Mouse (Mus musculus) thymus, adult 2 months (tissue): ENCODE results near the gene Nrg4. TPM values are rescaled to one million over a fixed set of nuclear protein-coding genes. Genes with fewer than 3 reads are reported as not detected.
"Not testable (repeated sequence)": the region's sequence is repeated elsewhere in the genome, so short reads cannot be mapped to it uniquely, and the experiment has no call there.

Experiments
- DNase-seq: peaks from one replicate; pipeline ENCODE4 v3.0.0; 2021
- H3K27ac ChIP-seq: fragments of 200-500 bp; 2 replicates; pipeline ENCODE4 v1.5.1; 2012; ENCODE audit warnings: low read length, control low read depth; ENCODE audit not compliant: control insufficient read depth, insufficient read depth
- H3K27me3 ChIP-seq: fragments of 200-500 bp; 2 replicates; pipeline ENCODE4 v1.6.1; 2012; ENCODE audit warnings: mild to moderate bottlenecking, low read length, moderate library complexity, mixed read lengths; ENCODE audit not compliant: control insufficient read depth, insufficient read depth
- H3K36me3 ChIP-seq: fragments of 200-500 bp; 2 replicates; pipeline ENCODE4 v1.6.1; 2012; ENCODE audit warnings: mild to moderate bottlenecking, low read length, moderate library complexity; ENCODE audit not compliant: control insufficient read depth, insufficient read depth
- H3K4me1 ChIP-seq: fragments of 200-500 bp; replicated peaks from 2 replicates; pipeline ENCODE4 v1.6.1; 2012; ENCODE audit warnings: low read length; ENCODE audit not compliant: control insufficient read depth, insufficient read depth
- H3K4me3 ChIP-seq: fragments of 200-500 bp; 2 replicates; pipeline ENCODE4 v1.5.1; 2012; ENCODE audit warnings: mild to moderate bottlenecking, low read length, control low read depth, moderate library complexity; ENCODE audit not compliant: control insufficient read depth, insufficient read depth
- CTCF ChIP-seq: fragments of 200-500 bp; IDR thresholded peaks from 2 replicates; pipeline ENCODE4 v1.5.1; 2012; ENCODE audit warnings: mild to moderate bottlenecking, control low read depth, low read length, moderate library complexity, borderline replicate concordance; ENCODE audit not compliant: control insufficient read depth, poor library complexity, insufficient read depth; ENCODE audit errors: extremely low read depth
- POLR2A ChIP-seq: fragments of 200-500 bp; IDR thresholded peaks from 2 replicates; pipeline ENCODE4 v1.6.1; 2012; ENCODE audit warnings: mild to moderate bottlenecking, low read length, control low read depth, moderate library complexity; ENCODE audit not compliant: control insufficient read depth, poor library complexity, insufficient read depth; ENCODE audit errors: extremely low read depth
- WGBS: fragments of 180-500 bp; shearing (Covaris S2); methylation state at CpG from one replicate; pipeline ENCODE4 v1.1.7; 2018; 5-methylcytosine and 5-hydroxymethylcytosine counted together
- polyA plus RNA-seq: library from polyadenylated mRNA; depleted of rRNA; stranded (reverse); fragments of >200 nt; gene quantifications from 2 replicates; pipeline ENCODE4 v1.2.3, GENCODE M21; 2012

Gene Nrg4
- polyA plus RNA-seq, 1 experiment: 6.3 TPM

DNA sequence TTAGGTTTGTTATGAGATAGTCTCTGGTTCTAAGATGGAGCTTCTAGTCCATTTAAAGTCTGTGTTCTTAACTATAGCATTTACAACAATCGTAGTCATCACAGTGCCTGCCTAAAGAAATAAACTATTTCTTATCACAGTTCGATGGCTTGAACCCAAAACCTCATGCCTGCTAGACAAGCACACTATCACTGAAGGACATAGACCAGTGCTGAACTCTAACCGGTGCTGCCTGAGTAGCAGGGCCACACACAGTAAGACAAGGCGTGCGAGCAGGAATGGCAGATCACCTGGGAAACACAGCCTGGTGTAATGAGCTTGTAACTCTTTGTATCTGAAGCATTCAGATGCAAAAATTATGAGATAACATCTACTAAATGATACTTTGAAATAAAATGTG lies 85.8 kb downstream of the Nrg4 start:
- H3K4me1 ChIP-seq: no peaks in the 10 kb centered on the region; the same call in 1 of the 2 replicates
- H3K36me3 ChIP-seq: no peaks in the 10 kb centered on the region
- TF ChIP-seq POLR2A (no peak), CTCF (no peak)
- no peaks in the 10 kb centered on the region for H3K27me3 ChIP-seq
- WGBS: 98% methylated on average over 5 of the region's 5 CpGs
- no peak for DNase-seq
- no peak overlapping the region for H3K4me3 ChIP-seq
- H3K27ac ChIP-seq: no peak overlapping the region

DNA sequence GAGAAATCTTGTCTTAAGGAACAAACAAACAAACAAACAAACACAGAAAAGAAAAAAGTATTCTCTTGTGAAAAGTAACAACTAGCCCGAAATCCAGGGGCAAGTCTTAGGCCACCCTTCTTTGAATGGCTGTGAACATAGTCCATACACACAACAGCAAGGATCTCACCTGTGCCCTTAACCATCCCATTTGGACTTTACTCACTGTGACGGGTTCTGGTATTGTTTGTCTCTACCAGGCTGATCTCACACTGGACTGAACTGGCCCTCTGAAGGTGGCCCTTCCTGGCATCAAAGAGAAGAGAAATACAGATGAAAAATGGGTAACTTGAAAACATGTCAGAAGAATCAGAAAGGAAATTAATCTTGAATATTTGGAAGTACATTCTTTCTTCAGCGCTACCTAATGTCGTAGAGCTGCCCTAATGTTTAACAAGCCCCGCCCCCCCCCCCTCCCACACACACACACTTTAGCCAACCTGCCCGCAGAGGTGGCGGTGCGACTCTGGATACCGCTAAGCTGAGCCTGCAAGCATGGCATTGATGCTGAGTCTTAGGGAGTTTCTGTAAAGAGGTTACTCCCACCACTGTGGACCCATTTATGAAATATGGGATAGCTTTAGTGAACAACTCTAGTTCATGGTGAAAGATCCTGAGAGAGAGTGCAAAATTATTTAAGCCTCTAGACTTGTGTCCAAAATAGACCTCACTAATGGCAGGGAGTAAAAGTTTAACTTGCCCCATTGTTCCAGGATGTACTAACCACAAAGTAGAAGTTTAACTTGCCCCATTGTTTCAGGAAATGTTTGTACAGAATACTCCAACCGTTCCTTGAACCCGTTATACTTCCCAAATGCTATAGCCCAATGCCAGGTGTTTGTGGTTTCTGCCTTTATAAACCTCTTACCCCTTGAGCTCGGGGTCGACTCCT lies 90.1 kb downstream of the Nrg4 start:
- Histone ChIP-seq H3K4me3 (no peak overlapping the region), H3K27ac (no peak overlapping the region), H3K27me3 (no peaks in the 10 kb centered on the region), H3K36me3 (no peaks in the 10 kb centered on the region), H3K4me1 (no peaks in the 10 kb centered on the region; the same call in 1 of the 2 replicates)
- WGBS: 62% methylated on average over 13 of the region's 13 CpGs
- TF ChIP-seq CTCF (no peak), POLR2A (no peak)
- no peak for DNase-seq

DNA sequence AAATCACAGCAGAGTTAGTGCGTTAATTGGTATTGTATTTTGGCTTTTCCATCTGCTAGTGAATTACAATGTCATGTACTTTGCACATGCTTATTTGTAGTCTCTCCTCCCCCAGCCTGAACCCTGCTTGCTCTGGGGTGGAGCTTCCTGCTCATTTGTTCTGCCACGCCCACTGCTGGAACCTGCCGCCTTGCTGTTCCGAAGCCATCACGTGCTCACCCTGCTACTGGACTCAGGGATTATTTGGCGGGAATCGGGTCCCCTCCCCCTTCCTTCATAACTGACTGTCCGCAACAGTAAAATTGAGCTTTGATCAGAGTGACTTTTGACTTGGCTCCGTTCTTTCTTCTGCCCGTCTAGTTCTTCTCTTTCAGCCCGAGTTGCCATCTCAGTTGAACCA lies 93.6 kb downstream of the Nrg4 start:
- H3K27ac ChIP-seq: not testable (repeated sequence)
- 91% methylated on average over 11 of the region's 11 CpGs for WGBS

GRCm38 (mm10) chr9:55232586-55232985 lies 94.1 kb downstream of the Nrg4 start:
- TF ChIP-seq POLR2A: no peak
- TF ChIP-seq CTCF: no peak
- Histone ChIP-seq H3K4me3 (no peak overlapping the region), H3K36me3 (no peaks in the 10 kb centered on the region), H3K27me3 (no peaks in the 10 kb centered on the region), H3K27ac (no peak overlapping the region), H3K4me1 (no peaks in the 10 kb centered on the region; the same call in 1 of the 2 replicates)
- 91% methylated on average over 7 of the region's 7 CpGs for WGBS
- no peak for DNase-seq

More for the DNA sequence above, 93.6 kb downstream of the Nrg4 start:
- DNase-seq, H3K36me3 ChIP-seq, H3K4me3 ChIP-seq, H3K4me1 ChIP-seq, H3K27me3 ChIP-seq: not testable (repeated sequence)

- no peak for DNase-seq
- Histone ChIP-seq H3K27ac (no peak overlapping the region), H3K27me3 (no peaks in the 10 kb centered on the region), H3K4me1 (no peaks in the 10 kb centered on the region; the same call in 1 of the 2 replicates), H3K4me3 (no peak overlapping the region), H3K36me3 (no peaks in the 10 kb centered on the region)
- WGBS: 66% methylated on average over 5 of the region's 5 CpGs
- TF ChIP-seq CTCF: no peak
Observed at GRCm38 (mm10) chr9:55232110-55232509, 94.5 kb downstream of the Nrg4 start.

DNA sequence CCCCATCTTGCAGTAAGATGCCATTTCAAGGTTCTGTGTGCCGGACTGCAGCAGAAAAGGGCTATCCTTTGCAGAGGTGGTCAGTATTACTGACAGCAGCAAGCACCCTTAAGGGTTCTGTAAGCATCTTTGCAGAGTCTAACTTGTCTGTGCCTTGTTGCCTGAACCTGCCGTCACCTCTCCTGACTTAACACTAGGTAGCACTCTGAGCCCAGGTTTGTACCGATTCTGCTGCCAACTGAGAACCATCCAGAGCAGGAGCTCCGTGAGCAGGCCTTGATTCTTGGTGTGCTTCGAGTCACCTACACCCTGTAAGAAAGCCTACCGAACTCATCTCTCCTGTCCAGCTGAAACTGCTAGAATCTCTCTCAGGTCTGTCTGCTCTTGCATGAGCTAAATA lies 95.1 kb downstream of the Nrg4 start:
- TF ChIP-seq CTCF (no peak), POLR2A (no peak)
- Histone ChIP-seq H3K27me3 (no peaks in the 10 kb centered on the region), H3K27ac (no peak overlapping the region), H3K4me3 (no peak overlapping the region), H3K36me3 (no peaks in the 10 kb centered on the region), H3K4me1 (no peaks in the 10 kb centered on the region; the same call in 1 of the 2 replicates)
- DNase-seq: no peak
- WGBS: 84% methylated on average over 6 of the region's 6 CpGs

GRCm38 (mm10) chr9:55229010-55229409 lies 97.6 kb downstream of the Nrg4 start:
- Histone ChIP-seq H3K27me3 (no peaks in the 10 kb centered on the region), H3K4me3 (no peak overlapping the region), H3K36me3 (0 out of 2 replicates have a peak, but pooled peaks cover 5% of the 10 kb centered on the region), H3K4me1 (no peaks in the 10 kb centered on the region), H3K27ac (no peak overlapping the region)
- no peak for DNase-seq
- 91% methylated on average over 10 of the region's 10 CpGs for WGBS
- TF ChIP-seq POLR2A (no peak), CTCF (no peak)
